Mouse (Mus musculus): Measurements from ENCODE around the gene Tmem26. TPM values are rescaled to one million over a fixed set of nuclear protein-coding genes. Genes with fewer than 3 reads are reported as not detected.

Gene Tmem26
- total RNA-seq, 1 experiment from 2014 or later, result not detected

GRCm38 (mm10) chr10:68818065-68818759 lies 94.8 kb downstream of the Tmem26 start:
- no peak for ATAC-seq (replicated peaks in 1 of 2; ENCODE audit: insufficient read depth in 1 of 2, low FRiP score in 2 of 2, low TSS enrichment in 1 of 2, low read depth in 1 of 2, poor library complexity in 2 of 2, severe bottlenecking in 2 of 2)

- ATAC-seq (replicated peaks in 1 of 2; ENCODE audit: insufficient read depth in 1 of 2, low FRiP score in 2 of 2, low TSS enrichment in 1 of 2, low read depth in 1 of 2, poor library complexity in 2 of 2, severe bottlenecking in 2 of 2), result no peak
These were observed 101.1 kb downstream of the Tmem26 start for GRCm38 (mm10) chr10:68824519-68824918.

Other genes with a start within 250 kb of the Tmem26 start
- 15.1 and 19.2 TPM in 2 replicates for gene Cabcoco1, start 181.8 kb upstream of the Tmem26 start, total RNA-seq (2017)

Measured in hematopoietic stem cell, adult 5-6 weeks (primary cell).